Mouse (Mus musculus) bone marrow macrophage, adult 2 months (primary cell): ENCODE results near the gene Chn2.

ENCODE experiments used
- CTCF ChIP-seq: IDR thresholded peaks from 2 replicates; pipeline ENCODE4 v1.5.1; 2012; ENCODE audit warnings: low read depth, mild to moderate bottlenecking, low read length, moderate library complexity
- POLR2A ChIP-seq: IDR thresholded peaks from 2 replicates; pipeline ENCODE4 v1.6.1; 2012; ENCODE audit warnings: mild to moderate bottlenecking, low read depth, low read length, borderline replicate concordance

- TF ChIP-seq CTCF: no peak
- no peak for TF ChIP-seq POLR2A
Observed at GRCm38 (mm10) chr6:54215636-54216035, 176.3 kb downstream of the Chn2 start.
